Mouse (Mus musculus) liver, postnatal 0 days (tissue): ENCODE measurements around the gene Tprgl. TPM values are rescaled to one million over a fixed set of nuclear protein-coding genes. Genes with fewer than 3 reads are reported as not detected.

ENCODE experiments used
- ATAC-seq: fragments of 200-750 bp; cut with Nextera tagmentation; 2 replicates; pipeline ENCODE4 v1.8.0; 2017; ENCODE audit warnings: mild to moderate bottlenecking, moderate library complexity
- DNase-seq: peaks from one replicate; pipeline ENCODE4 v3.0.0-alpha.2; 2016
- H3K27ac ChIP-seq: fragments of 300-500 bp; sonication (generic); 2 replicates; pipeline ENCODE4 v1.5.1; 2014; ENCODE audit warnings: antibody characterized with exemption, moderate library complexity, mild to moderate bottlenecking, low read depth
- H3K27me3 ChIP-seq: fragments of 300-500 bp; sonication (generic); 2 replicates; pipeline ENCODE4 v1.6.1; 2014; ENCODE audit warnings: low read length, control low read depth, mixed read lengths; ENCODE audit not compliant: insufficient read depth
- H3K36me3 ChIP-seq: fragments of 300-500 bp; sonication (generic); replicated peaks from 2 replicates; pipeline ENCODE4 v1.6.1; 2014; ENCODE audit warnings: mild to moderate bottlenecking, control low read depth, low read length, moderate library complexity, mixed read lengths; ENCODE audit not compliant: insufficient read depth
- H3K4me1 ChIP-seq: fragments of 300-500 bp; sonication (generic); 2 replicates; pipeline ENCODE4 v1.6.1; 2014; ENCODE audit warnings: antibody characterized with exemption, mild to moderate bottlenecking, control low read depth; ENCODE audit not compliant: insufficient read depth
- H3K4me2 ChIP-seq: fragments of 300-500 bp; sonication (generic); 2 replicates; pipeline ENCODE4 v1.6.1; 2014; ENCODE audit warnings: low read depth, mild to moderate bottlenecking, low read length, moderate library complexity, mixed read lengths
- H3K4me3 ChIP-seq: fragments of 300-500 bp; sonication (generic); 2 replicates; pipeline ENCODE4 v1.5.1; 2014; ENCODE audit warnings: low read depth, low read length
- H3K9ac ChIP-seq: fragments of 300-500 bp; sonication (generic); replicated peaks from 2 replicates; pipeline ENCODE4 v1.6.1; 2014; ENCODE audit warnings: mild to moderate bottlenecking, moderate library complexity
- H3K9me3 ChIP-seq: fragments of 300-500 bp; sonication (generic); 2 replicates; pipeline ENCODE4 v1.6.1; 2016; ENCODE audit warnings: mild to moderate bottlenecking, control low read depth, low read length, mixed read lengths
- CTCF ChIP-seq: sonication (generic); IDR thresholded peaks from 2 replicates; pipeline ENCODE4 v1.5.1; 2016; ENCODE audit warnings: antibody characterized with exemption, low read depth
- EP300 ChIP-seq: IDR thresholded peaks from 2 replicates; pipeline ENCODE4 v1.6.1; 2016; ENCODE audit warnings: antibody characterized with exemption, low read depth, mild to moderate bottlenecking
- WGBS: fragments of 180-500 bp; shearing (Covaris S2); extraction: QIAGEN DNeasy Blood & Tissue Kit; methylation state at CpG from one replicate; pipeline ENCODE4 v1.1.7; 2014; ENCODE audit not compliant: insufficient replicate concordance; 5-methylcytosine and 5-hydroxymethylcytosine counted together
- polyA plus RNA-seq: library from polyadenylated mRNA; unstranded; fragments of >200 nt; fragmentation: Nextera tagmentation; extraction: Ambion mirVana; gene quantifications from 2 replicates; pipeline ENCODE4 v1.2.1, GENCODE M21; 2015

Tprgl gene
- polyA plus RNA-seq, 1 experiment from 2014 or later: 74.4 TPM

DNA sequence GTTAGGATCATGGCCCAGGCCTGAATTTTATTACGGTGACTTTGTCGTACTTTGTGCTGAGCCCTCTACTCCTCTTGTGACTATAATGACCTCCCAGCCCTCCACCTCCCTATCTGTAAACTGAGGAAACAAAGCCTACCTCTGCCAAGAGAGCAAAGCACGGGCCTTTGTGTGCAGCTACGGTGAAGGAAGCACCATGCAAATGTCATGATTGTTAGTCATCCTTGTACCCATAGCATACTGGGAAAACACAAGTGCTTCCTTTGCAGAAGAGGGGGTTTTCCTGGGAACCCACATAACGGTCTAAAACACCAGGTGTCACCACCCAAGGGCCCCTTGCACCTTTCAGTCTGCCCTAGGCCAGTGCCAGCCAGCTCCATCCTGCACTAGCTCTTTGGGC, 35.3 kb downstream of the Tprgl start:
- H3K9me3 ChIP-seq: no peaks in the 10 kb centered on the region

DNA sequence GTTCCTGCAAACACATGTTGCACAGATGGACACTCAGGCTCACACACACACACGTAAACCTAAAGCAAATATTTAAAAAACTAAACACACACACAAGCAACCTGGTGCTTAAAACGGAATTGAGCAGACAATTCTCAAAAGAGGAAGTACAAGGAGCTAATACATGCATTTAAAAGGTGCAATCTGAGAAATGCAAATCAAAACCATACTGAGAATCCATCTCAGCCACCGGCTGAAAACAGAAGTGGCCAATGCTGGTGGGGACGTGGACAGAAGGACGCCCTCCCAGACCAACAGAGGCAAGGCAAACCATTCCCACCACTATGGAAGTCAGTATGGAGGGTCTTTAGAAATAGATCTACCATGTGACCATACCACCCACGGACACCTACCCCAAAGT, 36.9 kb downstream of the Tprgl start:
- Histone ChIP-seq H3K4me3 (no peak overlapping the region), H3K4me1 (peaks cover 26% of the 10 kb centered on the region), H3K4me2 (no peak overlapping the region), H3K9ac (no peak overlapping the region), H3K9me3 (no peaks in the 10 kb centered on the region), H3K27ac (no peak overlapping the region), H3K27me3 (no peaks in the 10 kb centered on the region), H3K36me3 (no peaks in the 10 kb centered on the region)
- no peak for ATAC-seq
- no peak for TF ChIP-seq EP300
- TF ChIP-seq CTCF: no peak
- WGBS: 53% methylated on average over 6 of the region's 6 CpGs
- DNase-seq: no peak

More for the DNA sequence above, 35.3 kb downstream of the Tprgl start:
- no peaks in the 10 kb centered on the region; the same call in 1 of the 2 replicates for H3K27me3 ChIP-seq
- TF ChIP-seq EP300 (no peak), CTCF (no peak)
- DNase-seq (no peak), ATAC-seq (no peak)
- no peak overlapping the region for H3K27ac ChIP-seq
- no peak overlapping the region for H3K4me2 ChIP-seq
- H3K9ac ChIP-seq: no peak overlapping the region
- H3K4me3 ChIP-seq: no peak overlapping the region
- H3K36me3 ChIP-seq: no peaks in the 10 kb centered on the region
- H3K4me1 ChIP-seq: peaks cover 16% of the 10 kb centered on the region
- WGBS: 65% methylated on average over 5 of the region's 5 CpGs

GRCm38 (mm10) chr4:154122374-154122773, 38.1 kb downstream of the Tprgl start:
- ATAC-seq: no peak
- peak overlapping the region; percentile 47; the same call in 1 of the 2 replicates for H3K4me2 ChIP-seq
- no peak overlapping the region for H3K9ac ChIP-seq

GRCm38 (mm10) chr4:154121800-154122199, 38.7 kb downstream of the Tprgl start:
- no peaks in the 10 kb centered on the region for H3K27me3 ChIP-seq
- peak; percentile 87 for ATAC-seq
- no peaks in the 10 kb centered on the region for H3K9me3 ChIP-seq
- peaks cover 29% of the 10 kb centered on the region for H3K4me1 ChIP-seq
- WGBS: 62% methylated on average over 11 of the region's 11 CpGs
- H3K4me2 ChIP-seq: peak overlapping the region; percentile 47
- no peaks in the 10 kb centered on the region for H3K36me3 ChIP-seq
- no peak overlapping the region for H3K9ac ChIP-seq
- H3K4me3 ChIP-seq: no peak overlapping the region
- TF ChIP-seq EP300 (peak; percentile 92), CTCF (no peak)
- DNase-seq: no peak
- peak overlapping the region; percentile 66 for H3K27ac ChIP-seq

More at GRCm38 (mm10) chr4:154122374-154122773, 38.1 kb downstream of the Tprgl start:
- Histone ChIP-seq H3K27me3 (no peaks in the 10 kb centered on the region), H3K9me3 (no peaks in the 10 kb centered on the region), H3K4me1 (peaks cover 29% of the 10 kb centered on the region), H3K36me3 (no peaks in the 10 kb centered on the region), H3K4me3 (no peak overlapping the region), H3K27ac (no peak overlapping the region)
- TF ChIP-seq CTCF (no peak), EP300 (no peak)
- WGBS: 59% methylated on average over 7 of the region's 7 CpGs
- DNase-seq: no peak

- Histone ChIP-seq H3K9ac (no peak overlapping the region), H3K27ac (no peak overlapping the region), H3K27me3 (no peaks in the 10 kb centered on the region), H3K4me3 (no peak overlapping the region), H3K36me3 (no peaks in the 10 kb centered on the region), H3K4me2 (no peak overlapping the region), H3K9me3 (no peaks in the 10 kb centered on the region), H3K4me1 (peaks cover 29% of the 10 kb centered on the region)
- 72% methylated on average over 9 of the region's 9 CpGs for WGBS
- TF ChIP-seq CTCF: no peak
- no peak for TF ChIP-seq EP300
- ATAC-seq (no peak), DNase-seq (no peak)
Observed at GRCm38 (mm10) chr4:154119208-154119607, 41.3 kb downstream of the Tprgl start.

DNA sequence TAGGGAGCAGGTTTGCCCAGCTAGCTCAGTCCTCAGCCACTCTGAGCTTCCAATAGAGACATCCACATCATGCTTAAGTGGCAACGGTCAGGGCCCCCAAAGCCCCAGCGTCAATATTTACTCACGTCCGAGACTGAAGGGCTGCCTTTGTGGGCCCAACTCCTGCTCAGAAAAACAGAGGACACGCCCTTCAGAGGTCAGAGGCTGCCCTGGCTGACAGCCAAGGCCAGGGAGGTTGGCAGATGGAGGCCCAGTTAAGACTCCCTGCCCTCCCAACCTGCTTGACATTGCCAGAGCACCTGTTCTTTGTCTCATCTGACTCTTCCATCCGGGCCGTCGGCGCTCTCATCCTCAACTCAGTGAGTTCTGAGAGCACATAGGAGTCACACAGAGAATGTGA, 41.7 kb downstream of the Tprgl start:
- Histone ChIP-seq H3K27ac (peak overlapping the region; percentile 23; the same call in 1 of the 2 replicates), H3K9ac (no peak overlapping the region), H3K4me2 (peak overlapping the region; percentile 5; the same call in 1 of the 2 replicates), H3K27me3 (no peaks in the 10 kb centered on the region), H3K36me3 (no peaks in the 10 kb centered on the region), H3K4me1 (peaks cover 29% of the 10 kb centered on the region), H3K9me3 (no peaks in the 10 kb centered on the region), H3K4me3 (no peak overlapping the region)
- 42% methylated on average over 9 of the region's 9 CpGs for WGBS
- DNase-seq (peak; percentile 82), ATAC-seq (peak; percentile 61)
- TF ChIP-seq CTCF (no peak), EP300 (peak; percentile 27; the same call in 1 of the 2 replicates)

DNA sequence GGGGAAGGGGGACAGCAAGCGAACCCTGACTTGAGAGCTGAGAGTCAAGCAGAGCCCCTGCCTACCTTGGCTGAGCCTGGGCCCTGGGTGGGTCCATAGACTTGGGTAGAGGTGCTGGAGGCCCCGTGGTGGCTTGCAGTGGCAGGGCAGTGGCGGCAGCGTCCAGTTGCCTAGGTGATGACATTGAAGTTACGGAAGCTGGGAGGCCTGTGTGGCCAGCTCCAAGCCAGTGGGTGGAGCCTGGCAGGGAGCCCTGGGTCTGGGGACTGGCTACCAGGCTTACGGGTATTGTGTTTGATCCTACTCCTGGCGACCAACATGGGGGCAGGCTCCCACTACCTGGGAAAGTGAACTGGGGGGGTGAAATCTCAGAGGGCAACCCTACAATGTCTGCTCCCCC, 44.0 kb downstream of the Tprgl start:
- H3K4me3 ChIP-seq: no peak overlapping the region
- WGBS: 45% methylated on average over 7 of the region's 7 CpGs
- DNase-seq (no peak), ATAC-seq (no peak; the same call in 1 of the 2 replicates)
- H3K36me3 ChIP-seq: no peaks in the 10 kb centered on the region
- no peak overlapping the region for H3K4me2 ChIP-seq
- no peak overlapping the region for H3K27ac ChIP-seq
- no peaks in the 10 kb centered on the region for H3K27me3 ChIP-seq
- H3K4me1 ChIP-seq: peaks cover 21% of the 10 kb centered on the region
- H3K9ac ChIP-seq: no peak overlapping the region
- no peak for TF ChIP-seq EP300
- no peak for TF ChIP-seq CTCF
- no peaks in the 10 kb centered on the region for H3K9me3 ChIP-seq
